ENCODE assay signal across 8 mouse cellular contexts in genomic region chr7:88320628-88321336, GRCm38 (mm10). TPM values are rescaled to one million over a fixed set of nuclear protein-coding genes. Genes with fewer than 3 reads are reported as not detected.
DNase-seq lines count a peak whose midpoint lies in the region; ATAC-seq lines count a peak whose summit lies in the region.

No protein-coding gene starts in this region.

- intact Hi-C loops in heart, postnatal 14 days (cut with DNase I) = no loop called here

- DNase-seq in embryo, embryonic 11 days = peak; percentile 14
- no peak for DNase-seq in embryo, embryonic 10.5 days (ENCODE audit: low spot score)
- peak; percentile 7 to 24 for DNase-seq in heart, postnatal 14 days
- no peak for DNase-seq in adrenal gland, postnatal 14 days
- DNase-seq in urinary bladder, postnatal 36 days (ENCODE audit: low spot score in 2 of 2) = no peak
- DNase-seq in ovary, postnatal 36 days (ENCODE audit: low spot score) = no peak

- peak; percentile 57 for ATAC-seq in common myeloid progenitor, adult 5-6 weeks (replicated peaks; ENCODE audit: low read depth, poor library complexity, severe bottlenecking)
- ATAC-seq in megakaryocyte-erythroid progenitor cell, adult 5-6 weeks (replicated peaks; ENCODE audit: low FRiP score, low TSS enrichment, poor library complexity, severe bottlenecking) = 0 out of 2 replicates have a peak, but pooled peaks have one; percentile 14

RNA-seq across cellular contexts. Expression of gene Ctsc, which starts 42.9 kb away (rescaled TPM):
- total RNA-seq in common myeloid progenitor, adult 5-6 weeks (2017) = 43.9 and 47.0 TPM in 2 replicates
- 10 to 100 TPM; 27.6 TPM for total RNA-seq in heart, postnatal 14 days (2021)
- total RNA-seq in megakaryocyte-erythroid progenitor cell, adult 5-6 weeks (2014; fragmentation: Nextera tagmentation) = 9.0 and 11.6 TPM in 2 replicates
- 18.1 and 21.7 TPM in 2 replicates for total RNA-seq in megakaryocyte-erythroid progenitor cell, adult 5-6 weeks (2017)
- 17.1 and 25.0 TPM in 2 replicates for total RNA-seq in adrenal gland, postnatal 14 days (2021)

Comparison
In these comparisons a context has a peak if more than half of its experiments do, and no peak if none do; other contexts are left out.
1. DNase-seq: peak in embryo, embryonic 11 days (single experiment) and heart, postnatal 14 days (2 of 2); none in embryo, embryonic 10.5 days (single experiment), adrenal gland, postnatal 14 days (single experiment), urinary bladder, postnatal 36 days (0 of 2) and ovary, postnatal 36 days (single experiment).